Mouse (Mus musculus) lung, adult 18-20 months (tissue): Measurements from ENCODE around the gene Gm8773.
A peak's percentile ranks its signal among the peaks of the same experiment; 100 is the strongest.

Experiments
- DNase-seq, 2 experiments: peaks; one replicate each; pipeline ENCODE4 v3.0.0; 2022; ENCODE audit warnings: mixed read lengths in 2 of 2

Gene Gm8773

GRCm38 (mm10) chr5:5573749-5574317 is at the start of gene Gm8773:
Gene Gm8773, plus strand, starts transcription at chr5:5573799.
- no peak for DNase-seq

- no peak for DNase-seq
These were observed 39.8 kb upstream of the Gm8773 start for GRCm38 (mm10) chr5:5533656-5534420.

- DNase-seq = no peak
These were observed 37.5 kb upstream of the Gm8773 start for GRCm38 (mm10) chr5:5536131-5536530.

GRCm38 (mm10) chr5:5539771-5540170 is 33.8 kb upstream of the Gm8773 start:
- no peak for DNase-seq

GRCm38 (mm10) chr5:5540385-5540784 is 33.2 kb upstream of the Gm8773 start:
- no peak for DNase-seq

- DNase-seq = no peak
These were observed 22.5 kb upstream of the Gm8773 start for GRCm38 (mm10) chr5:5551110-5551509.

- peak; percentile 88 to 92 for DNase-seq
These were observed 14.4 kb upstream of the Gm8773 start, which contains the start of gene Gtpbp10 for GRCm38 (mm10) chr5:5559079-5559740. Gene Gtpbp10, minus strand, starts transcription at chr5:5559538.

- no peak for DNase-seq
These were observed 13.8 kb upstream of the Gm8773 start for GRCm38 (mm10) chr5:5559798-5560197.

GRCm38 (mm10) chr5:5561041-5561706 is 12.4 kb upstream of the Gm8773 start:
- no peak for DNase-seq

- no peak for DNase-seq
These were observed 11.2 kb upstream of the Gm8773 start for GRCm38 (mm10) chr5:5562435-5562834.

- DNase-seq = no peak
These were observed 14.1 kb downstream of the Gm8773 start for GRCm38 (mm10) chr5:5587686-5588085.

- no peak for DNase-seq
These were observed 36.9 kb downstream of the Gm8773 start for GRCm38 (mm10) chr5:5610540-5610939.

GRCm38 (mm10) chr5:5618329-5618728 is 44.7 kb downstream of the Gm8773 start:
- DNase-seq = no peak

GRCm38 (mm10) chr5:5625491-5625890 is 51.9 kb downstream of the Gm8773 start:
- no peak for DNase-seq
